Mouse (Mus musculus): ENCODE measurements at regions not wholly inside any gene's neighbourhood (a gene's known extent, or its start where the extent isn't known, plus 50 kb on each side); places are given as distances from the start of the nearest gene placed in this dataset.

DNA sequence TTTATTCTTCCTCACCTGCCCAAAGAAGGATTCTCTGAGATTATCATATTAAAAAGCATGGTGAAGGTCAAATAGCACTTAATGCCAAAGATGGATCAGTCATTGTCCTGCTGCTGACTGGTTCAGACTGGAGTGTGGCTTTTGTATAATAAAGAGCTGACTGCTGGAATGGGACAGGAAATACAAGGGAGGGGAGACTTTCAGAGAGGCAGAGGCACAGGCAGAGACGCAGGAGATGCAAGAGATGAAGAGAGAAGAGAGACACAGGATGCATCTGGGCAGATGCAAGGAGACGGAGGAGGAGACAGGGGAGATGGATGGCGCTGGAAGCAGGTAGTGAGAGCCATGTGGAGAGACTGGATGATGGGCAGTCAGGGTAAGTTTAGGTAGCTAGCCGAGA, 65.4 kb upstream of the Glrp1 start:
- DNase-seq: peak; percentile 28

DNA sequence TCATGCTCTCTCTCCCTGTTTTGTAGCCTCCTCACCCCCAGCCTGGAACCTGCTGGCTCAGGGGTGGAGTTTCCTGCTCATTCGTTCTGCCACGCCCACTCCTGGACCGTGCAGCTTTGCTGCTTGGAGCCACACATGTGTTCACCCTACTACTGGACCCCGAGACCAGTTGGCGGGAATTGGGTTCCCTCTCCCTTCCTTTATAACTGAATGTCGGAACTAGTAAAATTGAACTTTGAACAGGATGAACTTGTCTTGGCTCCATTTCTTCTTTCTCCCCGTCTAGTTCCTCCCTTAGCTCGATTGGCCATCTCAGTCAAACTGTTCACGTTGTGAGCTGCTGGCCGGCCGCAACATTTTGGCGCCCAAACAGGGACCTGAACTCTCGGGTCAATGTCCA, 62.3 kb upstream of the Glrp1 start:
- DNase-seq: no peak

DNA sequence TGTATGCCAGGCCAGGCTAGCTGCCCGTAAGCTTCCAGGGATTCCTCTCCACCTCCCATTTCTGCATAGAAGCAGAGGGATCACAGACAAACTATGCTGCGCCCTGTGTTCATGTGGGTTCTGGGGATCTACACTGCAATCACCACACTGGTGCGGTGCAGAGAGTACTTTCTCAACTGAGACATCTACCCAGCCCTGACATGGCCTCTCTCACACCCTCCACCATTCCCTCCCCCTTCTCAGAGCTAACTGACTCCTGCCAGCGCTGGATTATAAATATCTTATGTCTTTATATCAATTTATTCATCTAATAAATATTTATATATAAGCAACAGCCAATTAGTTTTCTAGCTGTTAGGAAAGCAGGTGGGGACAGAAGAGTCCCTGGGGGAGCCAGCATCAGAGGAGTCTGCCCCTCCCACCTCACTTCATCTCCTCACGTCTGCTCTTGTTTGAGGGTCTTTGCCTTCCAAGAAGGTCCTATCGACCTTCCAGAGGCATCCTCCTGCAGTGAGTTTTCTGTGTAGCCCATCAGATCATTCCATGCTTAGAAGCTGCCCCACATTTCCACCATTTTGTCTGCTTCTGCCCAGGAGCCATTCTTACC, 58.7 kb upstream of the Glrp1 start:
- no peak for DNase-seq

DNA sequence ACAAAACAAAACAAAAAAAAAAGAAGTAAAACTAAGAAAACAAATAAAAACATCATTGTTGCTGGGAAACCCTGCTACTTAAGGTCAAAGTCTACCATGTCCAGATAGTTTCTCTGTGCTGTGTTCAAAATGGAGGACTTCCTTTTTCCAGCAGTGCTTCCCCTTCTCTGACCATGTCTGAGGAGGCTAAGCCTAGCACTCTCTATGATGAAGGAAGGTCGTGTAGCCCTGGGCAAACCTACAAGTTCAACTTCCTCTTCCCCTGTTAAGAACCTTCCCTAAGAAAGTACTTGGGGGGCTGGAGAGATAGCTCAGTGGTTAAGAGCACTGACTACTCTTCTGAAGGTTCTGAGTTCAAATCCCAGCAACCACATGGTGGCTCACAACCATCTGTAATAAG, 57.3 kb upstream of the Glrp1 start:
- no peak for DNase-seq

DNA sequence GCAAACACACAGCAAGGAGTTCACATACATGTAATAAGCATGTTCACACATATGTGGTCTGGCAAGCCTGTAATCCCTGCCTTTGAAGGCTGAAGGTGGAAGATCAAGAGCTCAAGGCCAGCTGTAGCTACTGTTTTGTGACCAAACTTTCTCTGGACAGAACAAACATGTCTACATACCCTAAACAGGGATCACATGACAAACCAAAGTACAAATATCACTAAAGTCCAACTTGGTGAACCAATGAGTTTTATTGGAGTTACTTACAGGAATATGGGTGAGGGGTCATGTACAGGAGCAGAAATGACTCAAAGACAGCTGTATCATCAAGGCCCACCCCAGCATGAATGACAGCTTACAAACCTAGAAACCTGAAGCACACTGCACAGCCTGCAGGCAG, 56.6 kb upstream of the Glrp1 start:
- no peak for DNase-seq

DNA sequence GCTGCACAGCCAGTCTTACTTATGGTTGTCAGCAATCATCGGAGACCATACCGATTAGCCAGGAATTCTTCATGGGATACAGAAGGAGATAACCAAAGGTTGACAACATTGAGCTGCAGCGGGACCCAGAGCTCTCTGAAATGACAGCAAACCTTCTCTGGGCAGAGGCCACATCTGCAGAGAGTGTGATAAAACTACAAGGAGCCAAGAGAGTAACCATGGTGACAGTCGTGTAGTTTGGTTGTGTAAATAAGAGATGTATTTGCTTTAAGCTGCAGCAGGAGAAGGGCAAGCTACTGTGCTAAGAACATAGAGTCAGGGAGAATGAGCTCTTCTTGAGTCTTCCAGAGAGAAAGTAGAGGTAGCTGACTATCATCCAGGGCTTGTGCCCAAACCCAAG, 55.0 kb upstream of the Glrp1 start:
- no peak for DNase-seq

DNA sequence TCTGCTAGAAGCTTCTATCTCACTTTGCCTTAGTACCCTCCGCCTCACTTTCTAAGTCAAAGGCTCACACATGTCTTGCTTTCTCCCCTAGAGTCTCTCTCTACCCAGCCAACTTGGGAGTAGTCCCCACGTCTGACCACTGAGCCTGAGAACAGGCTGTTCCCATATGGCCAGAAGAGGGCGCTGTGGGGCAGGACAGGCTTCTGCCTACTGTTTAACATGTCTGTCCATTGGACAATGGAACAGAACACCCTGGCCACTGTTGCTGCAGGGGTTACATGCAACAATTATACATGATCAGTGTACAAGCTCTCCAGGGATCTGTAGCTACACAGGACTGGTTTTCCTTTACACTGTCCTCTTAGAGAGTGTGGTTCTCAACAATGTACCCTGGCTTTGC, 52.5 kb upstream of the Glrp1 start:
- peak; percentile 93 for DNase-seq

DNA sequence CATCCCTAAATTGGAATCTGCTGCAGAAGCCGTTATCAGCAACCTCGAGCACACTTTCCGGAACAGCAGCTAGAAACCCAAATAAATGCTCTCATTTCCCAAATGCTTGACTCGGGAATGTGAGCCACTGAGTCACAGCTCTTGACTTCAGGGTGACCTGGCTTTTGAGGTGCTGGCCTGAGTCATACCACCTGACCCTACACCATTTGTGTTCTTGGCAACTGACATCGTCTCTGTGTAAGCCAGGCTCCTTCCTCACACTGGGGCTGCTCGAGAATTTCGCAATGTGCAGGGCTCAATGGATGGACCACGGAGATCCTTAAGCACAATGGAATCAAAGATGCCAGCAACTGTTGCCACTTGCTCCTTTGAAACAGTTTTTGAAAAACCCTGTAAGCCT, 50.9 kb upstream of the Glrp1 start:
- no peak for DNase-seq

Measured in thymus, postnatal 14 days (tissue).